Mouse (Mus musculus): ENCODE data around the gene Ttc7. TPM values are rescaled to one million over a fixed set of nuclear protein-coding genes. Genes with fewer than 3 reads are reported as not detected.

Gene Ttc7
- total and polyA plus RNA-seq, 3 experiments: 22.8 to 42.4 TPM; not detected in 1

GRCm38 (mm10) chr17:87356261-87356660 is 73.6 kb downstream of the Ttc7 start:
- H3K4me3 ChIP-seq (ENCODE audit: control insufficient read depth in 1 of 2, insufficient read depth in 1 of 2, low read depth in 2 of 2, low read length in 2 of 2): no peak overlapping the region
- no peak for TF ChIP-seq HCFC1 (IDR thresholded peaks at IDR 0.05; ENCODE audit: low read depth, low read length)
- no peak for TF ChIP-seq SMC3 (IDR thresholded peaks at IDR 0.05; ENCODE audit: low read depth, low read length)
- no peak for TF ChIP-seq ZKSCAN1 (IDR thresholded peaks at IDR 0.05; ENCODE audit: low read depth, low read length)
- TF ChIP-seq MYC (IDR thresholded peaks at IDR 0.05; ENCODE audit: low read depth, low read length): no peak
- no peak for TF ChIP-seq E2F4 (IDR thresholded peaks at IDR 0.05; ENCODE audit: borderline replicate concordance, low read depth, low read length)
- TF ChIP-seq MAZ (IDR thresholded peaks at IDR 0.05; ENCODE audit: low read depth, low read length): no peak
- no peak for TF ChIP-seq ZMIZ1 (IDR thresholded peaks at IDR 0.05; ENCODE audit: low read depth, low read length)
- no peak for TF ChIP-seq RAD21 (IDR thresholded peaks at IDR 0.05; ENCODE audit: low read depth, low read length)
- TF ChIP-seq RCOR1 (IDR thresholded peaks at IDR 0.05; ENCODE audit: low read depth, low read length): no peak
- no peak overlapping the region for H3K9ac ChIP-seq (ENCODE audit: control insufficient read depth, low read depth, low read length, poor library complexity, severe bottlenecking)
- no peaks in the 10 kb centered on the region; a peak in 2 of 4 replicates for H3K4me1 ChIP-seq (ENCODE audit: control insufficient read depth in 1 of 2, insufficient read depth in 2 of 2, low read length in 2 of 2)
- no peak overlapping the region for H3K27ac ChIP-seq (ENCODE audit: control insufficient read depth, low read depth, low read length)
- H3K9me3 ChIP-seq (replicated peaks; ENCODE audit: insufficient read depth, low read length): no peaks in the 10 kb centered on the region
- H3K79me2 ChIP-seq (ENCODE audit: control insufficient read depth, insufficient read depth, low read length, poor library complexity): no peaks in the 10 kb centered on the region
- no peaks in the 10 kb centered on the region for H3K27me3 ChIP-seq (ENCODE audit: control insufficient read depth in 1 of 2, insufficient read depth in 2 of 2, low read length in 2 of 2)
- H3K36me3 ChIP-seq (ENCODE audit: control insufficient read depth in 1 of 2, insufficient read depth in 2 of 2, low read length in 2 of 2): peaks cover 0 to 2% of the 10 kb centered on the region in 2 experiments; a peak in 3 of 4 replicates
- no peak for DNase-seq (ENCODE audit: low read depth, low spot score)

GRCm38 (mm10) chr17:87357506-87357905 is 74.8 kb downstream of the Ttc7 start:
- Histone ChIP-seq H3K27ac (ENCODE audit: control insufficient read depth, low read depth, low read length) (no peak overlapping the region), H3K9ac (ENCODE audit: control insufficient read depth, low read depth, low read length, poor library complexity, severe bottlenecking) (no peak overlapping the region), H3K9me3 (replicated peaks; ENCODE audit: insufficient read depth, low read length) (no peaks in the 10 kb centered on the region), H3K4me3 (ENCODE audit: control insufficient read depth in 1 of 2, insufficient read depth in 1 of 2, low read depth in 2 of 2, low read length in 2 of 2) (no peak overlapping the region), H3K79me2 (ENCODE audit: control insufficient read depth, insufficient read depth, low read length, poor library complexity) (no peaks in the 10 kb centered on the region), H3K27me3 (ENCODE audit: control insufficient read depth in 1 of 2, insufficient read depth in 2 of 2, low read length in 2 of 2) (no peaks in the 10 kb centered on the region), H3K4me1 (ENCODE audit: control insufficient read depth in 1 of 2, insufficient read depth in 2 of 2, low read length in 2 of 2) (no peaks in the 10 kb centered on the region; a peak in 1 of 4 replicates), H3K36me3 (ENCODE audit: control insufficient read depth in 1 of 2, insufficient read depth in 2 of 2, low read length in 2 of 2) (peaks cover 0 to 2% of the 10 kb centered on the region in 2 experiments; a peak in 2 of 4 replicates)
- no peak for DNase-seq (ENCODE audit: low read depth, low spot score)
- no peak for TF ChIP-seq CHD2 (IDR thresholded peaks at IDR 0.05; ENCODE audit: low read length)
- no peak for TF ChIP-seq GABPA (IDR thresholded peaks at IDR 0.05; ENCODE audit: low read depth, low read length)
- TF ChIP-seq MAX (IDR thresholded peaks at IDR 0.05; ENCODE audit: low read length): no peak
- TF ChIP-seq MYB (IDR thresholded peaks at IDR 0.05; ENCODE audit: low read depth, low read length): no peak
- TF ChIP-seq TCF12 (IDR thresholded peaks at IDR 0.05; ENCODE audit: low read depth, low read length): no peak
- no peak for TF ChIP-seq MYC (IDR thresholded peaks at IDR 0.05; ENCODE audit: low read depth, low read length)
- no peak for TF ChIP-seq NRF1 (IDR thresholded peaks at IDR 0.05; ENCODE audit: insufficient read depth, low read depth, low read length, poor library complexity, severe bottlenecking)
- TF ChIP-seq GATA1 (IDR thresholded peaks at IDR 0.05; ENCODE audit: low read depth, low read length): no peak
- TF ChIP-seq BHLHE40 (IDR thresholded peaks at IDR 0.05; ENCODE audit: borderline replicate concordance, low read depth, low read length): no peak
- TF ChIP-seq TBP (IDR thresholded peaks at IDR 0.05; ENCODE audit: low read depth, low read length): no peak
- TF ChIP-seq SIN3A (IDR thresholded peaks at IDR 0.05; ENCODE audit: low read length): no peak
- no peak for TF ChIP-seq SMC3 (IDR thresholded peaks at IDR 0.05; ENCODE audit: low read depth, low read length)
- TF ChIP-seq USF2 (IDR thresholded peaks at IDR 0.05; ENCODE audit: borderline replicate concordance in 1 of 2, insufficient read depth in 1 of 2, low read depth in 1 of 2, low read length in 2 of 2): no peak
- no peak for TF ChIP-seq ZKSCAN1 (IDR thresholded peaks at IDR 0.05; ENCODE audit: low read depth, low read length)
- TF ChIP-seq MXI1 (IDR thresholded peaks at IDR 0.05; ENCODE audit: low read depth, low read length): no peak

All from MEL (cell line).